Mouse (Mus musculus) layer of hippocampus, adult 9-10 months (tissue): ENCODE measurements at regions not wholly inside any gene's neighbourhood (a gene's known extent, or its start where the extent isn't known, plus 50 kb on each side); places are given as distances from the start of the nearest gene placed in this dataset.

ENCODE experiments used
- DNase-seq: peaks from one replicate; pipeline ENCODE4 v3.0.0; 2022; ENCODE audit warnings: low spot score

GRCm38 (mm10) chrX:158544021-158544420 is 500.9 kb upstream of the Cnksr2 start:
- DNase-seq: peak; percentile 25

GRCm38 (mm10) chrX:158577856-158578255 is 534.8 kb upstream of the Cnksr2 start:
- no peak for DNase-seq

- no peak for DNase-seq
Measured at GRCm38 (mm10) chrX:158613136-158613535, 570.0 kb upstream of the Cnksr2 start.

GRCm38 (mm10) chrX:158613607-158614006 is 570.5 kb upstream of the Cnksr2 start:
- no peak for DNase-seq

- DNase-seq: peak; percentile 16
Measured at GRCm38 (mm10) chrX:158614029-158614428, 570.9 kb upstream of the Cnksr2 start.

- DNase-seq: no peak
Measured at GRCm38 (mm10) chrX:158614452-158614851, 571.4 kb upstream of the Cnksr2 start.

GRCm38 (mm10) chrX:158615096-158615495 is 572.0 kb upstream of the Cnksr2 start:
- DNase-seq: no peak

GRCm38 (mm10) chrX:158627390-158627789 is 582.7 kb upstream of the Rps6ka3 start:
- DNase-seq: no peak

GRCm38 (mm10) chrX:158632406-158632805 is 577.7 kb upstream of the Rps6ka3 start:
- no peak for DNase-seq

- DNase-seq: no peak
Measured at GRCm38 (mm10) chrX:158652226-158652625, 557.9 kb upstream of the Rps6ka3 start.

GRCm38 (mm10) chrX:158656188-158656587 is 553.9 kb upstream of the Rps6ka3 start:
- no peak for DNase-seq

GRCm38 (mm10) chrX:158694191-158694590 is 515.9 kb upstream of the Rps6ka3 start:
- no peak for DNase-seq

GRCm38 (mm10) chrX:158703411-158703810 is 506.7 kb upstream of the Rps6ka3 start:
- DNase-seq: no peak

- DNase-seq: no peak
Measured at GRCm38 (mm10) chrX:158709811-158710210, 500.3 kb upstream of the Rps6ka3 start.

GRCm38 (mm10) chrX:158744738-158745137 is 465.4 kb upstream of the Rps6ka3 start:
- DNase-seq: no peak

GRCm38 (mm10) chrX:158745766-158746541 is 464.2 kb upstream of the Rps6ka3 start:
- DNase-seq: no peak
